Mouse (Mus musculus): ENCODE results near the gene Esr1. TPM values are rescaled to one million over a fixed set of nuclear protein-coding genes. Genes with fewer than 3 reads are reported as not detected.

Esr1 gene
- polyA plus RNA-seq, 1 experiment: not detected

DNA sequence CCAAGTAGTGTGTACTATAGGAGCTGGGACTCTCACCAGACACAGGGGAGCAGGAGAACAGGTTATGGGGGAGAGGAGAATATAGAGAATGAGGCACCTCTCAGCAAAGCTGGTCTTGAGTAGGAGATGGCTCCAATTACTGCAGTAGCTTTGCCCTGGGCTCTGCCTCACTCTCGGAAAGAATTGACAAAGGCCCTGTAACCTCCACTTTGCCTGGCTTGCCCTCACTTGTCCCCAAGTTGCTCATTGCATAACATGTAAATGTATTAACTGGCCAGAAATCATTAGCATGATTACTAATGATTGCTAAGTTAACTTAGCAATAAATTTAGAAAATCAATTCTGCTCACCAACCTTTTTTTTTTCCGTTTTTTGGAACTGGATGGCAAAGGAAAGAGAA, 333.3 kb downstream of the Esr1 start:
- no peak overlapping the region for H3K9ac ChIP-seq (ENCODE audit: low read depth, poor library complexity, severe bottlenecking)
- no peaks in the 10 kb centered on the region for H3K4me1 ChIP-seq (ENCODE audit: control insufficient read depth, insufficient read depth, low read length)
- TF ChIP-seq CTCF (IDR thresholded peaks at IDR 0.05; ENCODE audit: low read depth, low read length) (no peak), EP300 (IDR thresholded peaks at IDR 0.05; ENCODE audit: insufficient read depth, low read depth, low read length) (no peak)
- H3K27me3 ChIP-seq (ENCODE audit: control insufficient read depth, insufficient read depth, low read length, poor library complexity, severe bottlenecking): no peaks in the 10 kb centered on the region
- no peak overlapping the region for H3K4me3 ChIP-seq (ENCODE audit: low read depth, low read length)
- 0 out of 2 replicates have a peak, but pooled peaks cover 4% of the 10 kb centered on the region for H3K9me3 ChIP-seq (replicated peaks; ENCODE audit: control insufficient read depth, insufficient read depth, low read length, poor library complexity, severe bottlenecking)
- no peak overlapping the region for H3K27ac ChIP-seq (ENCODE audit: insufficient read depth, low read length)
- no peaks in the 10 kb centered on the region for H3K36me3 ChIP-seq (ENCODE audit: control insufficient read depth, insufficient read depth, low read length, poor library complexity, severe bottlenecking)

DNA sequence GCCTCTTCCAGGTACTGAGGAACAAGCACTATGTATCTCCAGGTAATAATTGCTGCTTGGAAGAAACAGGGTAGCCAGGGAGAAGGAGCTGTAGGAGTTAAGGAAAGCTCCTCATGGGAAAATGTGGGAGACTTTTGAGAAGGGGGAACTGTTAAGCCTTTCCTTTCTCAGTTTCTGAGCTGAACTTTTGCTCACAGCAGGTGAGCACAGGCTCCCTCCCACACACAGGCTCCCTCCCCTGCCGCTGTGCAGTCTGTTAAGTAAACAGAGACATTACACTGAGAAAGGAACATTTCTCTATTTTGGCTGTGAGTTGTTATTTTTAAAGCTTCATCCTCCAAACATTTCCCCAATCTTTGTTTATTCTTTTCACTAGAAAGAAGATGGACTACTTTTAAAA, 354.4 kb downstream of the Esr1 start:
- Histone ChIP-seq H3K27ac (ENCODE audit: insufficient read depth, low read length) (no peak overlapping the region), H3K4me3 (ENCODE audit: low read depth, low read length) (no peak overlapping the region), H3K4me1 (ENCODE audit: control insufficient read depth, insufficient read depth, low read length) (no peaks in the 10 kb centered on the region), H3K27me3 (ENCODE audit: control insufficient read depth, insufficient read depth, low read length, poor library complexity, severe bottlenecking) (no peaks in the 10 kb centered on the region), H3K9ac (ENCODE audit: low read depth, poor library complexity, severe bottlenecking) (no peak overlapping the region), H3K36me3 (ENCODE audit: control insufficient read depth, insufficient read depth, low read length, poor library complexity, severe bottlenecking) (no peaks in the 10 kb centered on the region), H3K9me3 (replicated peaks; ENCODE audit: control insufficient read depth, insufficient read depth, low read length, poor library complexity, severe bottlenecking) (no peaks in the 10 kb centered on the region)
- TF ChIP-seq EP300 (IDR thresholded peaks at IDR 0.05; ENCODE audit: insufficient read depth, low read depth, low read length): no peak
- no peak for TF ChIP-seq POLR2A (IDR thresholded peaks at IDR 0.05; ENCODE audit: insufficient read depth, low read length)
- TF ChIP-seq CTCF (IDR thresholded peaks at IDR 0.05; ENCODE audit: low read depth, low read length): no peak

GRCm38 (mm10) chr10:4971156-4971555, 359.8 kb downstream of the Esr1 start:
- no peaks in the 10 kb centered on the region for H3K36me3 ChIP-seq (ENCODE audit: control insufficient read depth, insufficient read depth, low read length, poor library complexity, severe bottlenecking)
- no peaks in the 10 kb centered on the region for H3K9me3 ChIP-seq (replicated peaks; ENCODE audit: control insufficient read depth, insufficient read depth, low read length, poor library complexity, severe bottlenecking)
- H3K4me3 ChIP-seq (ENCODE audit: low read depth, low read length): no peak overlapping the region
- no peaks in the 10 kb centered on the region for H3K27me3 ChIP-seq (ENCODE audit: control insufficient read depth, insufficient read depth, low read length, poor library complexity, severe bottlenecking)
- H3K9ac ChIP-seq (ENCODE audit: low read depth, poor library complexity, severe bottlenecking): no peak overlapping the region
- H3K27ac ChIP-seq (ENCODE audit: insufficient read depth, low read length): no peak overlapping the region
- no peaks in the 10 kb centered on the region for H3K4me1 ChIP-seq (ENCODE audit: control insufficient read depth, insufficient read depth, low read length)
- no peak for TF ChIP-seq CTCF (IDR thresholded peaks at IDR 0.05; ENCODE audit: low read depth, low read length)
- TF ChIP-seq POLR2A (IDR thresholded peaks at IDR 0.05; ENCODE audit: insufficient read depth, low read length): no peak
- no peak for TF ChIP-seq EP300 (IDR thresholded peaks at IDR 0.05; ENCODE audit: insufficient read depth, low read depth, low read length)

- Histone ChIP-seq H3K27me3 (ENCODE audit: control insufficient read depth, insufficient read depth, low read length, poor library complexity, severe bottlenecking) (no peaks in the 10 kb centered on the region), H3K36me3 (ENCODE audit: control insufficient read depth, insufficient read depth, low read length, poor library complexity, severe bottlenecking) (no peaks in the 10 kb centered on the region), H3K9me3 (replicated peaks; ENCODE audit: control insufficient read depth, insufficient read depth, low read length, poor library complexity, severe bottlenecking) (no peaks in the 10 kb centered on the region), H3K4me1 (ENCODE audit: control insufficient read depth, insufficient read depth, low read length) (no peaks in the 10 kb centered on the region), H3K4me3 (ENCODE audit: low read depth, low read length) (no peak overlapping the region), H3K9ac (ENCODE audit: low read depth, poor library complexity, severe bottlenecking) (no peak overlapping the region), H3K27ac (ENCODE audit: insufficient read depth, low read length) (no peak overlapping the region)
- TF ChIP-seq EP300 (IDR thresholded peaks at IDR 0.05; ENCODE audit: insufficient read depth, low read depth, low read length) (no peak), POLR2A (IDR thresholded peaks at IDR 0.05; ENCODE audit: insufficient read depth, low read length) (no peak), CTCF (IDR thresholded peaks at IDR 0.05; ENCODE audit: low read depth, low read length) (no peak)
These were observed 360.2 kb downstream of the Esr1 start for GRCm38 (mm10) chr10:4971586-4971985.

DNA sequence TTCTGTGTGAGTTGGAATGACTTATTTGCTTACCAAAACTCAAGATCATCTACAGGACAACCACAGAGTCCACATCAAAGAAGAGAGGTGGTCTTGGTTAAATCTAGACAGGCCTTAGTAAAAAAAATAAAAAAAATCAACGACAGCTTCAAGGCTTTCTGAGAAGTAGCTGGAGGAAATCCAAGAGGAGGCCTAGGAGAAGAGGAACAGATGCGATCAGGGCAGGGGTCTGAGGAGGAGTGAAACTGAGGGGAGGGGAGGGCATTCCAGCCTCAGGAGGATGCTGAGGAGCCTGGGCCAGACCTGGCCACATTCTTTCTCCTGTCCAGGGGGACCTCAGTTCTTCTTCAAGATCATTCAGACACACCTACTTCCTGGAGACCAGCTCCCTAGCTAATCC, 360.6 kb downstream of the Esr1 start:
- Histone ChIP-seq H3K4me3 (ENCODE audit: low read depth, low read length) (no peak overlapping the region), H3K9me3 (replicated peaks; ENCODE audit: control insufficient read depth, insufficient read depth, low read length, poor library complexity, severe bottlenecking) (no peaks in the 10 kb centered on the region), H3K27ac (ENCODE audit: insufficient read depth, low read length) (no peak overlapping the region), H3K36me3 (ENCODE audit: control insufficient read depth, insufficient read depth, low read length, poor library complexity, severe bottlenecking) (no peaks in the 10 kb centered on the region), H3K27me3 (ENCODE audit: control insufficient read depth, insufficient read depth, low read length, poor library complexity, severe bottlenecking) (no peaks in the 10 kb centered on the region), H3K4me1 (ENCODE audit: control insufficient read depth, insufficient read depth, low read length) (no peaks in the 10 kb centered on the region), H3K9ac (ENCODE audit: low read depth, poor library complexity, severe bottlenecking) (no peak overlapping the region)
- no peak for TF ChIP-seq POLR2A (IDR thresholded peaks at IDR 0.05; ENCODE audit: insufficient read depth, low read length)
- no peak for TF ChIP-seq EP300 (IDR thresholded peaks at IDR 0.05; ENCODE audit: insufficient read depth, low read depth, low read length)
- TF ChIP-seq CTCF (IDR thresholded peaks at IDR 0.05; ENCODE audit: low read depth, low read length): no peak

- H3K9ac ChIP-seq (ENCODE audit: low read depth, poor library complexity, severe bottlenecking): no peak overlapping the region
- TF ChIP-seq POLR2A (IDR thresholded peaks at IDR 0.05; ENCODE audit: insufficient read depth, low read length): no peak
- TF ChIP-seq EP300 (IDR thresholded peaks at IDR 0.05; ENCODE audit: insufficient read depth, low read depth, low read length): no peak
- TF ChIP-seq CTCF (IDR thresholded peaks at IDR 0.05; ENCODE audit: low read depth, low read length): no peak
- H3K9me3 ChIP-seq (replicated peaks; ENCODE audit: control insufficient read depth, insufficient read depth, low read length, poor library complexity, severe bottlenecking): no peaks in the 10 kb centered on the region
- H3K4me1 ChIP-seq (ENCODE audit: control insufficient read depth, insufficient read depth, low read length): no peaks in the 10 kb centered on the region
- H3K36me3 ChIP-seq (ENCODE audit: control insufficient read depth, insufficient read depth, low read length, poor library complexity, severe bottlenecking): no peaks in the 10 kb centered on the region
- H3K4me3 ChIP-seq (ENCODE audit: low read depth, low read length): no peak overlapping the region
- H3K27ac ChIP-seq (ENCODE audit: insufficient read depth, low read length): no peak overlapping the region
- H3K27me3 ChIP-seq (ENCODE audit: control insufficient read depth, insufficient read depth, low read length, poor library complexity, severe bottlenecking): no peaks in the 10 kb centered on the region
These were observed 362.9 kb downstream of the Esr1 start for GRCm38 (mm10) chr10:4974246-4974645.
